ENCODE assay signal across 31 mouse cellular contexts in the genomic region with DNA sequence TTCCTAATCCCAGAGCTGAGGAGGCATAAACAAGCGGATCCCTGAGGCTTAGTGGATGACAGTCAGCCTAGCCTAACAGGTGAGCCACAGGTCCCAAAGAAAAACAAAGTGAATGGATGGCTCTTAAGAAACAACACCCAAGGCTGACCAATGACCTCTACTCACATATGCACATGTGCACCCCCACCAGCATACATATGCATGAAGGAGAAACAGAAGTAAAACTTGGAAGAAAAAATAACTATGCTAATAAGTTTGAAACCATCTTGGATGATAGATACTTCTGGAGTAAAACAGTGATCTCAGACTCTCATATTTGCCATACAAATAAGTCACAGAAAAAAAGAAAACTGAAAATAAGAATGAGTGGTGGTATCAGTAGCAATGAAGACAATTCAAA.
"Had no signal": no experiment of that assay in that cellular context is flagged by ENCODE, and none has a peak within 500 bp of the region (broad histone marks: within the 10 kb centered on the region; RNA-seq: fewer than 3 reads in every experiment).

No protein-coding gene starts in this region.

- H3K27ac ChIP-seq: heart, embryonic 10.5 days; heart, embryonic 13.5 days; heart, embryonic 15.5 days; hindbrain, embryonic 10.5 days; hindbrain, embryonic 12.5 days; hindbrain, embryonic 13.5 days; hindbrain, embryonic 14.5 days; hindbrain, embryonic 15.5 days; hindbrain, postnatal 0 days; intestine, embryonic 15.5 days; kidney, embryonic 15.5 days; kidney, postnatal 0 days; layer of hippocampus, adult 2 months; left cerebral cortex, adult 2 months had no signal

- H3K27me3 ChIP-seq: heart, embryonic 12.5 days; heart, embryonic 13.5 days; heart, embryonic 15.5 days; hindbrain, embryonic 12.5 days; hindbrain, embryonic 13.5 days; hindbrain, embryonic 15.5 days; intestine, embryonic 15.5 days; kidney, embryonic 15.5 days had no signal

- H3K4me1 ChIP-seq: heart, embryonic 10.5 days; heart, embryonic 12.5 days; hindbrain, embryonic 10.5 days; hindbrain, embryonic 12.5 days; hindbrain, embryonic 13.5 days; hindbrain, embryonic 15.5 days; intestine, embryonic 15.5 days; kidney, embryonic 15.5 days had no signal

- H3K36me3 ChIP-seq: hindbrain, embryonic 15.5 days; intestine, embryonic 15.5 days had no signal

- H3K9me3 ChIP-seq: heart, embryonic 10.5 days; heart, embryonic 12.5 days; heart, embryonic 13.5 days; heart, embryonic 15.5 days; hindbrain, embryonic 10.5 days; hindbrain, embryonic 12.5 days; hindbrain, embryonic 13.5 days; hindbrain, embryonic 15.5 days; intestine, embryonic 15.5 days; kidney, embryonic 15.5 days had no signal

- H3K9ac ChIP-seq: heart, embryonic 12.5 days; heart, embryonic 13.5 days; heart, embryonic 15.5 days; hindbrain, embryonic 12.5 days; hindbrain, embryonic 13.5 days; hindbrain, embryonic 14.5 days; hindbrain, embryonic 15.5 days; intestine, embryonic 15.5 days; kidney, embryonic 15.5 days had no signal

- H3K4me3 ChIP-seq: heart, embryonic 10.5 days; heart, embryonic 12.5 days; heart, embryonic 13.5 days; heart, embryonic 15.5 days; hindbrain, embryonic 10.5 days; hindbrain, embryonic 12.5 days; hindbrain, embryonic 13.5 days; hindbrain, embryonic 15.5 days; intestine, embryonic 15.5 days; kidney, embryonic 15.5 days; layer of hippocampus, adult 2 months; left cerebral cortex, adult 2 months had no signal

- H3K4me2 ChIP-seq: heart, embryonic 11.5 days; heart, embryonic 12.5 days; heart, embryonic 13.5 days; heart, embryonic 15.5 days; hindbrain, embryonic 12.5 days; hindbrain, embryonic 13.5 days; hindbrain, embryonic 14.5 days; hindbrain, embryonic 15.5 days; intestine, embryonic 15.5 days; kidney, embryonic 15.5 days had no signal

- DNase-seq: heart, postnatal 10 days; heart, postnatal 36 days; heart, postnatal 4 days; kidney, adult 11 months; kidney, adult 18-20 months; kidney, adult 2 months; kidney, adult 8-10 months; kidney, adult 9 months; kidney, postnatal 10 days; kidney, postnatal 14 days; kidney, postnatal 25 days; kidney, postnatal 36 days; kidney, postnatal 4 days; layer of hippocampus, adult 9-11 months; layer of hippocampus, postnatal 36 days had no signal
